Mouse (Mus musculus): ENCODE measurements around the gene Mrps11.

GRCm38 (mm10) chr7:78813791-78814190 is 30.9 kb downstream of the Mrps11 start:
- TF ChIP-seq CTCF (IDR thresholded peaks at IDR 0.05; ENCODE audit: low read depth), result no peak
- no peak for TF ChIP-seq EP300 (IDR thresholded peaks at IDR 0.05; ENCODE audit: low read depth)
